Mouse (Mus musculus) bone marrow macrophage, adult 2 months (primary cell): ENCODE results near the gene Gm20388. TPM values are rescaled to one million over a fixed set of nuclear protein-coding genes. Genes with fewer than 3 reads are reported as not detected.

ENCODE experiments used
- H3K27ac ChIP-seq: 2 replicates; pipeline ENCODE4 v1.5.1; 2012; ENCODE audit warnings: low read depth, low read length; ENCODE audit not compliant: insufficient read depth
- H3K4me1 ChIP-seq: 2 replicates; pipeline ENCODE4 v1.6.1; 2012; ENCODE audit warnings: low read length; ENCODE audit not compliant: control insufficient read depth, insufficient read depth
- H3K4me3 ChIP-seq: 2 replicates; pipeline ENCODE4 v1.5.1; 2012; ENCODE audit warnings: mild to moderate bottlenecking, low read length, moderate library complexity; ENCODE audit not compliant: insufficient read depth
- CTCF ChIP-seq: IDR thresholded peaks from 2 replicates; pipeline ENCODE4 v1.5.1; 2012; ENCODE audit warnings: low read depth, mild to moderate bottlenecking, low read length, moderate library complexity
- POLR2A ChIP-seq: IDR thresholded peaks from 2 replicates; pipeline ENCODE4 v1.6.1; 2012; ENCODE audit warnings: mild to moderate bottlenecking, low read depth, low read length, borderline replicate concordance
- polyA plus RNA-seq: library from polyadenylated mRNA; stranded (reverse); fragments of >200 nt; gene quantifications from 2 replicates; pipeline ENCODE4 v1.2.4, GENCODE M21; 2012; ENCODE audit not compliant: missing spikeins, insufficient read depth, insufficient read length

Gene Gm20388
- polyA plus RNA-seq, 1 experiment, result 32.7 TPM

DNA sequence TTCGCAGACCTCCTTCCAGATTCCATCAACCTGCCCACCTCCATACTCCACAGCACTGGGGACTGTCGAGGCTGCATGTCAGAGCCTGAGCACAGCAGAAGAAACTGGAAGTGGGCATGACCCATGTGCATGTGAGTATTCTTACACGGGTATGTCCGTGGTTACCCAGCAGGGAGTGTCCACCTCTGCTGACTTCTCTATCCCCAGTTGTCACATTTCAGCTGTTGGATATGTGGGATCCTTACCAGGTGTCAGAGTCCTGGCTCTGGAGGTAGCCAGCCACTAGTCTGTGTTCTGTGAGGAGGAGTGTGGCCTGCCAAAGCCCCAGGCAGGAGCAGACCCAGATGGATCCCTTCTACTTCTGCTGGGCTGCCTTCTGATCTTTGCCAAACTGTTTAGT is 2128.8 kb downstream of the Gm20388 start:
- no peak overlapping the region for H3K27ac ChIP-seq

DNA sequence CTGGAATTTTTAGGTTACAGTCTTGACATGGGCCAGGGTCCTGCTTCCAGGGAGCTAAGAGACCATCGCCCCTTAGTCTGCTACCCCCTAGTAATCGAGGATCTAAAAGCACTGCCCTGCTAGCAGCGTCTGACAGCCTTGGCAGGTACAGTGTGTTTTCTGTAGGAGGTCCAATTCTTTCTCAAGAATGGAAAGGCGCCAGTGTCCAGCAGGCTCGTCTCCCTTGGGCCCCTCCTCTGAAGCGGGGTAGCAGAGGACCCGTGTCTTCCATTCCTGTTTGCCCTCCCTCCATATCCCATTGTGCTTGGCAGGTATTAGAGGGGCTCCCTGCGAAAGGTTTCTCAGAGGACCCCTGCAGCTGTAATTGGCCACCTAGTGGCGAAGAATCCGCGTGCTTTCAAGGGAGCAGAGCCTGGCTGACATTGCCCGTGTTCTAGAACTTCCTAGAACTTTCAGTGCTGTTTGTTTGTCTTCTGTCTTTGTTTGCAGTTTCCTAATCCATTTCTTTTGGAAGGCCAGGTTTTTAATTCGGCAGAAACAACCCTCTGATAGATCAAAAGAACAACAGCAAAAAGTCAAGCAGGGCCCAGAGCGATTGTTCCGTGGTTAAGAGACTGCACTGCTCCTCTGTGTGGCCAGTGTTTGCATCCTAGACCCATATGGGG is 2136.7 kb downstream of the Gm20388 start:
- Histone ChIP-seq H3K4me1 (no peaks in the 10 kb centered on the region), H3K4me3 (no peak overlapping the region), H3K27ac (no peak overlapping the region)
- TF ChIP-seq CTCF (peak; percentile 31; the same call in 1 of the 2 replicates), POLR2A (no peak)

More for the DNA sequence above, 2128.8 kb downstream of the Gm20388 start:
- no peak overlapping the region for H3K4me3 ChIP-seq
- H3K4me1 ChIP-seq, result peaks cover 19% of the 10 kb centered on the region
- TF ChIP-seq POLR2A, result no peak
- TF ChIP-seq CTCF, result no peak

DNA sequence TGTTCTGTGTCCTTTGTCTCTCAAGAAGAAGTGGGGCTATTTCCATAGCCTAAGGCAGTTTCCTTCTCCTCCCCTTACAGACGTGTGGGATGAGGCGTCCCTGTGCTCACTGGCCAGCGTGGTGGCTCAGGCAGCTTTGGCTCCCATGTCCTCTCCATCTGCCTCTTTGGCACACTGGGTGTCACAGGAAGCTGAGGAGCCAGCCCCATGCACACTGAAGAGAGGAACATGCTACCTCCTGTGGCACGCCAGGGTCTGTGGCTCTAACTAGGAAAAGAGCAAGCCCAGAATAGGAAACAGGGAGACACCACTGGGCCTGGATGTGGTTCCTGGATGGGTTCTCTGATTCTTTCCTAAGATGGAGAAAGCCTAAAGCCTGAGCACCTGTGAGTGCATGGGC is 2138.6 kb downstream of the Gm20388 start:
- no peak overlapping the region for H3K4me3 ChIP-seq
- no peaks in the 10 kb centered on the region for H3K4me1 ChIP-seq
- no peak overlapping the region for H3K27ac ChIP-seq
- TF ChIP-seq POLR2A (no peak), CTCF (no peak)

DNA sequence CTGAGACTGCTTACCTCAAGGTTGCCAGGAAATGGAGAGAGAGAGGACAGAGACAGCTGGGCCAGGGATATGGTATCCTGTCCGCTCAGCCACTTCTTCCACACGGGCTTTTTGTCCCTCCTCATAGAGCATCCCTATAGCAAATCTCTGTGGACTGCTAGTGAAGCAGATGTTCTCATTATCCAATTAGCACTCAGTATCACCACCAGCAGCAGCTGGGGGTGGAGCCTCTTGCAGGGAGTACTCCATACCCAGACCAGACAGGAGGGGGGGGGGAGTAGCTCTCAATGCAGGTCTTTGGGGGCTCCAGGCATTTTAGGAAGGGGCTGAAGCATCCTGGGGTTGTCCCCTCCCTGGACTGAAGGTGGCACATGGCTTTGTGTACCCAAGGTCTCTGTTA is 2139.3 kb downstream of the Gm20388 start:
- Histone ChIP-seq H3K4me3 (no peak overlapping the region), H3K4me1 (no peaks in the 10 kb centered on the region)
- TF ChIP-seq POLR2A, result no peak
- no peak for TF ChIP-seq CTCF

DNA sequence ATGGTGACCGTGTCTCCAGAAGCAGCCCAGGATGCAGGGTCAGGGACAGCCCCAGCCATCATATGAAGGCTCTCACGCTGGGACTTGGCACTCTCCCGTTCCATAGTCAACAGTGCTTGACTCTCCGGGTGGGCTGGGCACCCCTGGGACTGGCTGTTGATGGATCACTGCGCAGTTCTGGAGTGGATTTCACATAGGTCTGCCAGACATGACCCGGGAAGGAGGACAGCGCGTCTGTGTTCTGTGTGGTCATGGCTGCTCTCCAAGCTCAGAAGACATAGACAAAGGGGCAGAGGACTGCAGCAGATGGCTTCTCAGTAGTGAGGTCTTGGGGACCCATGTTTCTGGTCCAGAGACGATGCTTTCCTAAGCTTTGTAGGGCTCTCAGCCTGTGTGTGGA is 2140.0 kb downstream of the Gm20388 start:
- H3K4me1 ChIP-seq, result no peaks in the 10 kb centered on the region
- no peak overlapping the region for H3K4me3 ChIP-seq
- no peak for TF ChIP-seq POLR2A
- no peak for TF ChIP-seq CTCF
- no peak overlapping the region for H3K27ac ChIP-seq

More for the DNA sequence above, 2139.3 kb downstream of the Gm20388 start:
- H3K27ac ChIP-seq, result no peak overlapping the region

DNA sequence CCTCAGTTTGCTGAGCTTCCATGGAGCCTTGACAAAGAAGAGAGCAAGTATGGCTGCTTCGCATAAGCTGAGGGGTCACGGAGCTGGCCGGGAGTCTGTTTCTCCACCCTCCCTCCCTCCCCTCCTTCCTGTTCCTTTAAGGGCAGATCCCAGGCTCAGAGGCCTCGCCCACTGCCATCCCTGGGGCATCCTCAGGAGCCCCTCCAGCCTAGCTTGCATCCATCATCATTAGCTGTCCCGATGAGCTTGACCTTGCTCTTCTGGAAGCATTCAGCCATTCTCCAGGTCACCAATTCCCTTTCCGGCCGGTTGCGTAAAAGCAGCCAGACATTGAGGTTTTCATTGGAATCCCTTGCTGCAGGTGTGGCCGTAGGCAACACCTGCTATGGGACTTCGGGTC is 2144.7 kb downstream of the Gm20388 start:
- no peak overlapping the region for H3K4me3 ChIP-seq
- no peak for TF ChIP-seq CTCF
- TF ChIP-seq POLR2A, result no peak
- no peak overlapping the region for H3K27ac ChIP-seq
- no peaks in the 10 kb centered on the region for H3K4me1 ChIP-seq

DNA sequence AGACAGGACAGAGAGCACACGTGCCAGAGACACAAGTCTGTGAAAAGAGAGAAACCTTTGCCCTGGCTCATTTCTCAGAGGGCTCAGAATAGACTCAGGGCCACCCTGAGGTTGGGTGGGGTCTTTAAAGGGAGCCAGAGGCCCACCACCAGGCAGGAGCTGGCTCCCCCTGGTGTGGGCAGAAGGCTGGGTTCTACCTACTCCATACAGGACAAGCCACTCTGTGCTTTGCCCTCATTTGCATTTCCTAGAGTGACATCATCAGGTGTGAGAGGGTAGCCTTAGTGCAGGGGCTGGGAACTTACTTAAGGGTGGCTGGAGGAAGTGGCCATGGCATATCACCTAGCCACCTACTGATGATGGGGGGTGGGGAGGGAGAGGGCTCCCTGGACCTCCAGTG is 2145.5 kb downstream of the Gm20388 start:
- no peak for TF ChIP-seq POLR2A
- TF ChIP-seq CTCF, result no peak
- H3K27ac ChIP-seq, result no peak overlapping the region
- no peaks in the 10 kb centered on the region for H3K4me1 ChIP-seq
- H3K4me3 ChIP-seq, result no peak overlapping the region

DNA sequence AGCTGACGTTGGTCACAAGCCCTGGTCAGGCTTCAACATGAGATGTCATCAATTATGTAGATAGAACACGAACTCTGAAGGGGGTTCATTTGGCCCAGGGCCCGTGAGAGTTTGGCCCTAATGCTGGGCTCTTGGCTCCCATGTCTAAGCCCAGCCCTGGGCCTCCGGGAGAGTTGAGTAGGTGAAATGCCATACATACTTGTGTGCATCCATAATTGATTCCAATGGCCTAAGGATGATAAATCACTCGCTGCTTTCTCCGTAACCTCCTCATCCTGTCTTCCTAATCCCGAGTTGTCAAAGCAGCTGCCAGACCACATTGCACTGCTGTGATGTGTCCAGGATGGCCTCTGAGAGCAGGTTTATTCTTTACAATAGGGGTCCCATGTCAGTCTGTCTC is 2146.2 kb downstream of the Gm20388 start:
- H3K4me1 ChIP-seq, result no peaks in the 10 kb centered on the region
- no peak for TF ChIP-seq POLR2A
- no peak for TF ChIP-seq CTCF
- no peak overlapping the region for H3K4me3 ChIP-seq
- no peak overlapping the region for H3K27ac ChIP-seq

DNA sequence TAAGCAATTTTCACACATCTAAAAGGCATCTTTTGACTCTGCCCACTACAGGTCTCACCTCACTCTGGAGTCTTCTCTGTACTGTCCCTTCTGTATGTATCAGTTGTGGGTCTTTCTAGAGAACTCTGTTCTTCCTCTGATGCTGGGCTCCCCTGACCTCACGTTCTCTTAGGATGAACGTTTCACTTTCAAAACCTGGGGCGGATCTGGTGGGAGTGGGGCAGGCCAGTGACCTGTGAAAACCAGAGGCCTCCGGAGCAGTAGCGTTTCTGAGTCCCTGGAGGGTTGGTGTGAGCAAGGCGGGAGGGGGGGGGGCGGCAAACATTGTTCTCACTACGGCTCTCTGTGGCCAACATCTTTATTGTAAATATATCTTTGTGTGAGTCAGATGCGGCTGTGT is 2147.9 kb downstream of the Gm20388 start:
- no peak for TF ChIP-seq CTCF
- no peak for TF ChIP-seq POLR2A
- Histone ChIP-seq H3K4me3 (no peak overlapping the region), H3K27ac (no peak overlapping the region), H3K4me1 (no peaks in the 10 kb centered on the region)

DNA sequence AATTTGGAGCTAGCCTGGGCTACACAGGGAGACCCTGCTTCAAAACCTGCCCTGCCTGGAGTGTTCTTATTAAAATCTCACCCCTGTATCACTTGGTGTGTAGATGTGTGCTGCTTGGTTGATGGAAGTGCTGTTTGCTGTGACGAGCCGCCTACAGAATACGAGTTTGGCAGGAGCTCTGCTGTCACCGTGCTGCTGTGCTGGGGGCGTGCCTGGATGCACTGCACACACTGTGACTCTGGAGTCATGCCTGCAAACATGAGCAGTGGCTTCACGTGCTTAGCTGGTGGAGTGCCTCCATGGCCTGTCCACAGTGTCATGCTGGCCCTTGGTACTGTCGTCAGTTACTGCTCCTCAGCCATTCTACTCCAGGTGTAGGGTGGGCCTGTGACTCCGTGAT is 2148.3 kb downstream of the Gm20388 start:
- Histone ChIP-seq H3K27ac (no peak overlapping the region), H3K4me1 (no peaks in the 10 kb centered on the region), H3K4me3 (no peak overlapping the region)
- no peak for TF ChIP-seq POLR2A
- TF ChIP-seq CTCF, result no peak
